Mouse (Mus musculus) cerebellum, adult 2 months (tissue): Measurements from ENCODE around the gene Tshr.

Experiments used
- CTCF ChIP-seq: fragments of 200-500 bp; IDR thresholded peaks from 2 replicates; pipeline ENCODE4 v1.5.1; 2011; ENCODE audit warnings: low read depth, mild to moderate bottlenecking, control low read depth, low read length, moderate library complexity, borderline replicate concordance; ENCODE audit not compliant: insufficient read depth
- POLR2A ChIP-seq: fragments of 200-500 bp; IDR thresholded peaks from 2 replicates; pipeline ENCODE4 v1.6.1; 2011; ENCODE audit warnings: low read length, control low read depth, borderline replicate concordance; ENCODE audit not compliant: insufficient read depth

GRCm38 (mm10) chr12:91585206-91585605 lies 200.8 kb downstream of the Tshr start:
- no peak for TF ChIP-seq POLR2A
- TF ChIP-seq CTCF = no peak
